Mouse (Mus musculus): ENCODE measurements at regions not wholly inside any gene's neighbourhood (a gene's known extent, or its start where the extent isn't known, plus 50 kb on each side); places are given as distances from the start of the nearest gene placed in this dataset.

DNA sequence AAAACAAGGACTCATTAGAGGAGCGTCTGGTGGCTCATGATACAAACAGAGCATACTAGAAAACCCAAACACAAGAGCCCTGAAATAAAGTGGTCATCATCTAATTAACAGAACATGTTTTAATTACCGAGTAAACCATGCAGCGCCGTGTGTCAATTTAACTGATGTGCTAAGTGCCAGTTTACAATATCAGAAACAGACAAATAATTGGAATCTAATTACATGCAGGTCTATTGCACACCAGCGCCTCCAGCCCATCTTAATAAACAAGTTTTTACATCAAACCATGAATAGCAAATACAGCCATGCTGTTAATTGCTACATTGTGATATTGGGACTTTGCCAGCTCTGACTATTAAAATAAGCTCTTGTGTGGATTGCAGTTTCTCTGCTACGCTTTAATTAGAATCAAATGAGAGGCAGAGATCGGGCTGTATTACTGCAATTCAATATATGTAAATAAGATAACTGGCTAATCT, 425.3 kb upstream of the Gm765 start:
- no peak for DNase-seq (ENCODE audit: low spot score in 2 of 2)

DNA sequence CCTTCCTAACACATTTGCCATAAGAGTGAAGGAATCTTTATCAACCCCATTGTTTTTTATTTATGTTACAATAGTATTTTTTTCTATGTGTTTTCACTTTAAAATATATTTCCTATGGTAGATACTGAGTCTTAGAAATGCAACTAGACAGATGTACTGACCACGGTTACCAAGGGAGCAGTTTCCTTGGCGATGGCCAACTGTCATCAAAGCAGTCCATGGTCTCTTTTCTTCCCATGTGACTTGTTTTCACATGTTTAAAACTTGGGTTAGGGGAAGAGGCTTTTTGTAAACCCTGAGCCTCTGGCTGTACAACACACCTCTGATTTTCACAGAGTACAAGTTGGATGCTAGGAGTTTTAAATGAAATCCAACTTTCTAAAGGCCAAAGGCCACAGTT, 411.9 kb upstream of the Gm765 start:
- DNase-seq (ENCODE audit: low spot score in 2 of 2): no peak

DNA sequence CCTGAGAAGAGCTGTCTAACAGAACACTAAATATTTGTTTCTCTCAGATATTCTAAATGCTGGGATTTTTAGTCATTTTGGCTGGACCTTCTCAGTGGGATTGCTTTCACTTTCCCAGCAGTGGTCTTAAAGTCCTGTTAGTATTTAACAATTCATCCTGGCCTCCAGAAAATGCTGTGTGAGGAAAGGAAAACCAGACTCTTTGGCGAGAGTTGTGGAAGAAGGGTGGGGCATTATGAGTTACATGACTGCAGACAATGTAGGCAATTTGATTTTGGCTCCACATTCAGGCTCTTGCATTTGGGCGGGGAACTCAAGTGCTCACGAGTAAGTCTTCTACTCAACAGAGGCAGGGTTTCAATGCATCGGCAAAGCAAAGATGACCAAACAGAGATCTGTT, 406.1 kb upstream of the Gm765 start:
- no peak for DNase-seq (ENCODE audit: low spot score in 2 of 2)

DNA sequence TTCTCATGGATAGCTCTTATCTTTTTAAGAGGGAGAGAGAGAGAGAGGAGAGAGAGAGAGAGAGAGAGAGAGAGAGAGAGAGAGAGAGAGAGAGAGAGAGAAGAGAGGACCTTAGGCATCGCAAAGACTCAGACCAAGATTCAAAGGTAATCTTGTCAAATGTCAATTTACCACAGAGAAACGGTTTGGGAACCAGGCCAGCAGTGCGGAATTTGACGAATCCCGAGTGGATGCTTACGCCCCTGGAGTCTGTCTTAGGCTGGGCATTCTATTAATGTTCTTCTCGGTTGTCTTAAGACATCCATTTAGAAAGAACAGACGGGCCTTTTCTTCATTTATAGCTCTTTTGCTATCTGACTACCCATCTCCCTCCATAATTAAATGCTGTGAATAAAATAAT, 404.4 kb upstream of the Gm765 start:
- no peak for DNase-seq (ENCODE audit: low spot score in 2 of 2)

DNA sequence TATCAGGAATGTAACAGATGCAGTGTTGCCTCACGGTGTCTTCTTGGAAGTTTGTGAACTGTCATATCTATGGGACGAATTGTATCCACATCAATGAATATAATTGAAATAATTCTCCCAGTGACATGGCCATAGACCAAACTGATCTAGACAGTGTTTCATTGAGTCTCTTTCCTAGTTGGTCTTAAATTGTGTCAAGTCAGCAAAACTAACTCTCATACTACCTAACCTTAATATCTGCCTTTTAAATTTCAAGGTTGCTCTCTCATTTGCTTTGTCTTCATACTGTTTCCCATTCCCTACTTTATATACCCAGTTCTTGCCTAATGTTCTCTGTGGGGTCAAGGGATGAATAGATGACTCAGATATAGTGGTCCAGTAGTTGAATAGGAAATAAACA, 397.9 kb upstream of the Gm765 start:
- DNase-seq (ENCODE audit: low spot score in 2 of 2): no peak

DNA sequence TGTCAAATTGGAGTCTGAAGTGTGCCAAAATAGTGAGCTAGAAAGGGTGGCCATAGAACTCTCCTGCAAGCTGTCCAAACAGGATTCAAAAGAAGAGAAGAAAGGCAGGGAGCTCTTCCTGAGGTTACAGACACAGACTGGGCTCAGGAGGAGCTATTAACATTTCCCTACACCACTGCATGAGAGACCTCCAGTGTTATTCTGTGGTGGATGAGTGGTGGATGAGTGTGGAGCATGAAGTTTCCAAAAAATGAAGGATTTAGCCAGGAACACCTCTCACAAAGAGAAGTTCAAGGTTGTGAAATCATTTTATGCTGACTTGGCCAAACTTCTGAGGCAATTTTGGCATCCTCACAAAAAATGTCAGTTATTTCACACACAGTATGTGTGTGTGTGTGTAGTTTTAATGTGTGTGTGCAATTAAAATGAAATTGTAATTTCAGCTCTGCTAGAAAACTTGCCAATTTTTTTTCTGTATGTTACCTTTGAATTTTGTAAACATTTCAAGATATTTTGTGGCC, 388.5 kb upstream of the Gm765 start:
- no peak for DNase-seq (ENCODE audit: low spot score in 2 of 2)

DNA sequence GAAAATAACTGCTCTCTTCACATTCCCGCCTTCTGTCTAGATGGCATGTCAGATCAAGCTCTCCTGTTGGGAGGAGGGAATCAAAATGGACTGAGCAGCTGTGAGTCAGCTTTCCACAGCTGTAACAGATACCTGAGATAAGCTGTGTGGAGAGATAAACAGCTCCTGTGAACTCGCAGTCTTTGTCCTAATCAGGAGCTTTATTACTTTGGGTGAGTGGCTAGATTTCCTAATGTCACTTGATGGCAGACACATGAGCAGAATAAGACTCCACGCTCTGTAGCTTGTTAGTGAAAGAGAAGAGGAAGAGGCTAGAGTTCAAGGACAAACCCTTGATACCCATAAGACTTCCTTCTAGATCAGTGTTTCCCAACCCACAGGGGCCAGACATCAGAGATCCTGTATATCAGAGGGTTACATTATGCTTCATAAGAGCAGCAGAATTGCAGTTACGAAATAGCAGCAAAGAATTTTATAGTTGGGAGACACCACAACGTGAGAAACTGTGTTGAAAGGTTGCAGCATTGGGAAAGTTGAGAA, 384.1 kb upstream of the Gm765 start:
- DNase-seq (ENCODE audit: low spot score in 2 of 2): no peak

DNA sequence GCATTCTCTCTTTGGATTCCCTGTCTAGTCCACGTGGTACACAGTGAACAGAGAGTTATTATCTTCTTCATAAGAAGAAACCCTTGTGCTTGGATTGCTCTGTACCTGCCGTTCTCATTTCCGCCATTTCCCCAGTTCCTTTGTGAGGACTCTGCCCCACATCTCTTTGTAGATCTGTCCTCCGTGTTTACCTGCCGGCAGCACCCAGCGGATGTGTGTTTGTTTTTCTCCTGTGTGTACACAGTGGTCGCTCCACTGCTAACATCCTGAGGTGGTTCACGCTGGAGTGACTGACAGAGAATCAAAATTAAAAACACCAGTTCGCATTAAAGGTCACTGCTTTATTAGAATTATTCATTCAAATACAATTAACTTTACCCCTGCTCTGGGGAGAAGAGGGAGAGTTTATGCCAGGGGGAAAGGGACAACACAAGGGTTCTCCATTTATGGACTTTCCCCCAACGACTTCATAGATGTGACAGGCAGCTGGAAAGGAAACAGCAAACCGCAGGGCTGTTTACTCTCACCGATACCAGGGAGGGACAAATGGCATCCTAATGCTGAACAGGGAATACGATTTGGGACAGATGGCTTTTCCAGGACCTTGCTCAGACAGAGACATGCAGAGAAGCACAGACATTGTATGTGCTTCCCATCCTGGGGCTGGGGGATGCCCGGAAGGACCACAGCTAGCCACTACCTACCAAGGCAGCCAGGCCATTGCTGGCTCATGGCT, 362.5 kb upstream of the Gm765 start:
- no peak for DNase-seq (ENCODE audit: low spot score in 2 of 2)

DNA sequence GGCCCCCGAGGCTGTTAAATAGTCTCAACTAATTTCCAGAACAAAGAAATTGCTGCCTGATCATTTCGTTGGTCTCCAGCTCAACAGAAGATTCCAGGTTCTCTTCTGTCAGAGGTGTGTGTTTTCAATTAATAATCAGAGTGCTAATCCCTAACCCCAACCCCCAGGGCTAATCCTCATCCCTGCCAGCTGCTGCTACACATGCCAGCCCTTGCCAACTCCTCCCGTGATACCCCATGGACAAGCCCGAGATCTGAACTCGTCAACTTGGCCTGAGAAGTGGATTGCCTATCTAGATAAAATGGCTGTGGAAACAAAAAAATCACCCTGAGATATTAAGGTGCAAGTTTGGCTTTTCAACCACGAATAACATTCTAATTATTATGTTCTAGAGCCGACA, 355.0 kb upstream of the Gm765 start:
- no peak for DNase-seq (ENCODE audit: low spot score in 2 of 2)

DNA sequence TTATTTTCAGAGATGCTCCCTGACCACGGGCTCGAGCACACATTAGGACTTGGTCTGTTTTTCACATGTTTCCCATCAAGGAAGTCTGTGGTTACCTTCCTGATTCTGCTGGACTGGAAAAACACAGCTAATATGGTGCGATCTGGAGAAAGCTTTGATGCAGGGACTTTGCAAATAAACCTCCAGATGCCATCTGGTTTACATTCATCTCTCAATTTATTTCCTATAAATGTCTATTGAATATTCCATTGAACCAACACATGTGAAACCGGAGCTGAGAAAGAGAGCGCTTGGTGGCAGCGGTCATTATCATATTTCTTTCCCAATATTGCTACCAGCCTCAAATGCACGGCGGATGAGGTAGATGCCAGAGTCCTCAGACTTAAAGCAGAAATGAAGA, 350.9 kb upstream of the Gm765 start:
- DNase-seq (ENCODE audit: low spot score in 2 of 2): no peak

DNA sequence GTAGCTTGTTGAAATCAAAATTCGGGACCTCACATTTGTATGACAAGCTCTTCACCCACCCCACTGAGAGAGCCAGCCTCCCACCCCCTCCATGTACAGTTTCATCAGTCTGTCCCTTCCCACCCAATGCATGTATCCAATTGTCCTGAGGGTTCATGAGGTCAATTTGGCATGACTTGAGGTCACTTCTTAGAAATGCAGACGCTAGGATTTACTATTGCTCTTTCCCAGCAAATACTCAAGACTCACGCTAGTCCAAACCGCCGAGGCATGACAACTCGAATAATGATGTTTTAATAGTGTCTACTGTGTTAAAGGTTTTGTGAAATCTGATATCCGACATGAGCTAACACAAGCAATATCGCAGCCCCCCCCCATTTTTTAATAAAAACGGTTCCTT, 347.6 kb upstream of the Gm765 start:
- DNase-seq (ENCODE audit: low spot score in 2 of 2): no peak

DNA sequence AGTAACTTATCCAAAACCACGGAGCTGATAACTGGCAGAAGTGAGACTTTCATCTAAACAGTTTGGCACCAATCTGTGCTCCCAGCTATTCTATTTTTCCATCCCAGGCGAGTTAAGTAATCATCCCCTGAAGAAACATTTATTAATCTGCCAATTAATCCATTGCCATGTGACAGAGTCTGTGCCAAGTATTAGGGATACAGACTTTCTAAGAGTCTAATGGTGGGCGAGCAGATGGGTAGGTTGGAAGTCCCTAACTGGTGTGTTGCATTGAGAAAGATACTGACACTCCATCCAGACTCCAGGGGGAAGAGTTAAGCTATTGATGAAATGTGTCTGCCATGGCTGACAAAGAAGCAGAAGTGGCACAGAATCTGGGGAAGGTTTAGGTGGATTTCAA, 346.8 kb upstream of the Gm765 start:
- no peak for DNase-seq (ENCODE audit: low spot score in 2 of 2)

DNA sequence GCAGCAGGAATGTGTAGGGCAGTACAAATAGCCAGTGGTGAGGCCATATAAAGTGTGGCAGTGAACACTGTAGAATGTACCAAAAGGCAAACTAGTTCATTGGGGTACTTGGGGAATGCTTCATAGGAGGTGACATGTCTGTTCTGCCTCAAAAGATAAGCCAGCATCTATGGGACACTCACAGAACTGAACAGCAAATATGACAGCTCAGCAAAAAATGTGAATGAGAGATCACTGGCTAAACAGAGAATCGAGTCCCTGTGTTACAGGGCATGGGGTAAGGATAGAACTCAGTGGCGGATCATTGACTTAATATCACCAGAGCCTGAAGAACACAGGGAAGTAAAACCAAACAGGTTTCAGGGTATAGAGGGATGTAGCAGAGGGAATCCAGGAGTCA, 346.1 kb upstream of the Gm765 start:
- DNase-seq (ENCODE audit: low spot score in 2 of 2): no peak

DNA sequence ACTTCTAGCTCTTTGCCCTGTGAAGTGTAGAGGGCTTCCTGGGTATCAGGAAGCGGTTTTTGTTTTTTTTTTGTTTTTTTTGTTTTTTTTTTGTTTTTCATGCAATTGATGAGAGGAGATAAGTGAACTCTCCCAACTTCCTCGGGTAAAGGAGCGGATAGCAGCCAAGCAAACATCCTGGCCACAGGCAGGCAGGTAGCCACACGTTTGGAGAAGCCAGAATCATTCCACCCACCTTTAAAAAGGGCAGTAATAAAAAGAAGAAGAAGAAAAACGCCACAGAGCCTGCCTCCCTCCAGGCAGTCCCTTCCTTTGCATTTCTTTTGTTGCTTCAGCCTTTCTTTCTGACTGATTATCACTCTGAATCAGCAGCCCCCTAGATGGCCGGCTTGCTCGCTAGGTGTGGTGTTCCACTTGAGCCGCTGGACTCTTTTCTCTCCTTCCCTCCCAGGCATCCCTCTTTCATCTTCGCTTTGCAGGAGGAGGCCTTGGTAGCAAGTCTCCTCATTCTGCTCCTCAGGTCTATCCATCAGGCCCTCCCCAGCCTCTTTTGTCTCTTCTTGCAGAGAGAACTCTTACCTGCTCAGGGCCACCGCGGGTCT, 323.9 kb upstream of the Gm765 start:
- no peak for DNase-seq (ENCODE audit: low spot score in 2 of 2)

DNA sequence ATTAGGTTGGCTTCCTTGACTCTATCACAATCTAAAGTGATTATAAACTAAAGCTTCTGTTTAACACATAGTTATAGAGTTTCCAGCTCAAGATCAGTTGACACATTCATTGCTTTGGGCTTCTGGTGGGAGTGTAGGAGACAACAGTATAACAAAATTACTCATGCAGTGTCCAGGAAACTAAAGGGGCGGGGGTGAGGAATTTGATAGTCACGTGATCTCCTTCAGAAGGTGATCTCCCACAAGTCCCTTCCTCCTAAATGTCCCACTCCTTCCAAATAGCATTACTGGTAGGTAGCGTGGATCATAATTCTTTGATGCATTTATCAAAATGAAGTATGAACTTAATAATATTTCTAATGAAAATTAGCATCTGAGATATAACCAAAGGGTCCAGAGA, 309.3 kb upstream of the Gm765 start:
- DNase-seq (ENCODE audit: low spot score in 2 of 2): no peak

DNA sequence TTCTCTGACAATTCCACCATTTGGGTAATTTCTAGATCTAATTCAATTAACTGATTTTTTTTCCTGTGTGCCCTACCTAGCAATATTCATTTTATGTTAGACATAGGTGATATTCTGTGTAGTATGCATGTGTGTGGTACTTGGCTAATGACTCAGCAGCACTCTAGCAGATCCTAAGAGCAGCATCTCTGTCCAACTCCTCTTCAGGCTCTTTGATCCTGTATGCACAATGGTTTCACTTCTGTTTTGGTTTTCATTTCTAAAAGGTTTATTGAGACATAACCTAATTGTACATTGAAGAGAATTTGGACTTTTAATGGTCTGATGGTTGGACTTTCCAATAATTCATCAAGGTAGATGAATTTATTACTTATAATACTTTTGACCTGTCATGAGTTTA, 308.8 kb upstream of the Gm765 start:
- no peak for DNase-seq (ENCODE audit: low spot score in 2 of 2)

DNA sequence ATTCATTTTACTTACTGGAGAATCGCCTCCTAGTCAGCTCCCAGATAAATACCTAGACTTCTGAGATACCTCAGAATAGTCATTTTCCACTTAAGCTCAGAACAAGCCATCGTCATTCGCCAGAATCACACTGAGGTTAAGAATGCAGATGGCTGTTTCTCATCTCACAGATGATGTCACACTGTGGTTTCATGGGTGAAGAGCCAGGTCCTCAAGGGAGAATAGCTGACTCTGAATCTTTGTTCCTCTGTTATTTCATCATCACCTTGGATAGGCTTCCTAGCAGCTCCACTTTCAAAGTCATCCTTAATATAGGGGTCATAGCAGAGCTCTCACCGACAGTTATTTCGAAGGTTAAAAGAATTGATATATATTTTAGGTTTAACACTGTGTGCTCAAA, 297.8 kb upstream of the Gm765 start:
- DNase-seq (ENCODE audit: low spot score in 2 of 2): no peak

DNA sequence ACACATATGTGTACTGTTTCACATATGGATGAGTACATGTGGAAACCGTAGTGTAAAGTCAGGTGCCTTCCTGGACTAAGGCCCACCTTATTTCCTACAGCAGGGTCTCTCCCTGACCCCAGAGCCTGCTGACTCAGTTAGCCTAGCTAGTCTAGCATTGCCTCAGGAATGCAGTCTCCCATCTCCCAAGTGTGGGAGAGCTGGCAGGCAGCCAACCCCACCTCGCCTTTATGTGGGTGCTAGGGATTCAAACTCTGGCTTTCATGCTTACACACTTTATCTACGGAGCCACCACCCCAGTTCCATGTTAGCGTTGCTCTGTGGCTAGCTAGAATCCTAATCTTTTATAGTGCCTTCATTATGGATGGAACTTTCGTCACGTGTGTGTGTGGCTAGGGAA, 293.3 kb upstream of the Gm765 start:
- DNase-seq (ENCODE audit: low spot score in 2 of 2): no peak

DNA sequence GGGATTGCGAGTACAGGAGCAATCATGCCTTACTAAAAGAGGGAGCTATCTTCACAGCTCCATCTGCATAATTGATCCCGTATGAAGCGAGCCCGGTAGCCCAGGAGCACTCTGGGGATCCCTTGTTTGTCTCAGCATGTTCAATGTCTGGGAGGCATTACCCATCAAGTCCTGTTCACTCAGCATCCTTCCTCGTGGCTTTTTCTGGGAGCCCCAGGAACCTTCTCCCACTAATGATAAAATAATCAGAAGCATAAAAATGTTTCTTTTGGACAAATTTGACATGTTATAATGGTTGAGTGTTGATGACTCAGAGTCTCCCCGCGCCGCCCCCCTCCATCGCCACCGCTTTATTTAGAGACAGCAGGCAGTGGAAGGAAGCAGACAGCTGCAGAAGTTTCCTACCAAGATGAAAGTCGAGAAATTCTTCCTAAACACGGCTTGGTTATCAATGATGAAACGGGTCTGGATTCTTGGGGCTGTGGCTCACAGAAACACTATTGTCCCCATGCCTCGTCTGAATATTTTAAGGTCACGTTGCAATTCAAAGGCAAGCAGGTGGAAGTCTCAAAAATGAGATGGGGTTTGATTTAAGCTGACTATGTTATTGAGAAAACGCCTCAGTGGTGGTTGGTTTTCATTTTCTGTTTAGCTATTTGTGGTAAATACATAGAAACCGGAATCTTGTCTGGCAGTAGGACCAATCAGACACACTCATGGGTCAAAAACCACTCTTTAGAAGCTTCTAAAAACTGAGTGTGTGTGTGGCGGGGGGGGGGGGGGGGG, 289.9 kb upstream of the Gm765 start:
- DNase-seq (ENCODE audit: low spot score in 2 of 2): no peak

DNA sequence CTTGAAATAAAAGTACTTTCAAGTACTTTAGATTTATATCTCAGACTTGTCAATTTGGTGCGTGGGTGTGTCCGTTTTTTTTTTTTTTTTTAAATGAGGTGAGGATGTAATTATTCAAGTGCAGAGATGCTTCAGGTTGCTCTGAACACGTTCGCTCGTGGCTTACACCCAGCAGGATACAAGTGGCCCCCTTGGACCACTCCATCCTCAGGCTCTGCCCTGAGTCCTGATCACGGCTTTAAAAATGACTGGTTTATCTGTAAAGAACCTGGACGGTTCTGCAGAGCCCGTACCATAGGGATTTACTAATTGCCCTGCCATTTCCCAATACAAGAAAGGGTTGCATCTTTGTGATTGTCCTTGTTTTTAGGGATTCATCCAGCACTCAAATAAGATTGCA, 288.7 kb upstream of the Gm765 start:
- no peak for DNase-seq (ENCODE audit: low spot score in 2 of 2)

DNA sequence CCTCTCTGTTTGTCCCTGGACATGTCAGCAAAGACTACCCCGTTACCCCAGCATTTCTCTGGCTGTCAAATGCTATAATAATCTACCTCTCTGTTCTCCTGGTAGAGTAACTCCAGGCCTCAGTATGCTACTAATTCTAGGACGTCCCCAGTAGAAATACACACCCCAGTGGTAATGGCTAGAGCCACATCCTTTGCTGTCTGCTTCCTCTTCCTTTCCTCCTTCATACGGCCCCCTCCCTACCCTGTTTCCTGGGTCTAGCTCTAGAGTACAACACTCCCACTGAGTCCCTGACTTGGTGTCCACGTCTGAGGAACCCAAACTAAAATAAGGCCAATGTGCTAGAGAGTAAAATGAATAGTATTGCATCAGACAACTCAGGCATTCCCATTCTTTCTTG, 287.1 kb upstream of the Gm765 start:
- no peak for DNase-seq (ENCODE audit: low spot score in 2 of 2)

DNA sequence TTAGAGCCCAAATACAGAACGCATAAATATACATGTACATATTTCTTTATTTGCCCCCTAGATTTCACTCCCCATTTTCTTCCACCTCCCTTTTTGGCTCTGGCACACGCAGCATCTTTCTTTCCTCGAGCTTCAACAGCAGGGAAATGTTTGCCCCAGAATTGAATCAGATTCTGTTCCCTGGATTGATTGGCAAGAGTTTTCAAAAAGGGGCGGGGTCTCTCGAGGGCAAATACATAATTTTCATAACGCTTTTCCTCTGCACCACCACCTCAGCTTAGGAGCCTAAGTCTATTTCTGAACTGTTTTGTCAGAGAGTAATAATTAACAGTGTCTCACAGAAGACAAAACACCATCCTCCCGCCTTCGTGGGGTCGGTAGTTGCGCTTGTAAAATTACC, 283.9 kb upstream of the Gm765 start:
- DNase-seq (ENCODE audit: low spot score in 2 of 2): no peak

All from gastrocnemius, postnatal 4 days (tissue).